Mouse (Mus musculus): ENCODE results near the gene Sox21.

Gene Sox21

DNA sequence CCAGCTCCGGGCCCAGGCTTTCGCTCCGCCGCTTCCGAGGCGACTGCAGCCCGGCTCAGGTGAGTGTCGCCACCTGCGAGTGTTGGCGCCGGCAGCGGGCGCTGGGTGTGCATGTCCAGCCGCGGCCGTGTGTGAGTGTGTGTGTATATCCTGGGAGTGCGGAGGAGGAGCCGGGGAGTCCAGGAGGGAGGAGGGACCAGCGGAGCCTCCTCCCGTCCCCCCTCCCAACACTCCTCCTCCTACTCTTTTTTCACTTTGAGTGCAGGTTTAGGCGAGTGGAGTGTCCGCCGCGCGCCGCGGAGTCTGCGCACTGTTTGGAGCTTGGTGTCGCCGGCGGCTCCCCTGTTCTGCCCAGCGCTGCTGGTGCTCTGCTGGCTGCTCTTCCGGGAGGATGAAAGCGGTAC is at the start of gene Sox21:
Gene Sox21, minus strand, starts transcription at position 145 of the 404 bp plus-strand sequence.
- peak; percentile 84 for ATAC-seq (ENCODE audit: low TSS enrichment)

DNA sequence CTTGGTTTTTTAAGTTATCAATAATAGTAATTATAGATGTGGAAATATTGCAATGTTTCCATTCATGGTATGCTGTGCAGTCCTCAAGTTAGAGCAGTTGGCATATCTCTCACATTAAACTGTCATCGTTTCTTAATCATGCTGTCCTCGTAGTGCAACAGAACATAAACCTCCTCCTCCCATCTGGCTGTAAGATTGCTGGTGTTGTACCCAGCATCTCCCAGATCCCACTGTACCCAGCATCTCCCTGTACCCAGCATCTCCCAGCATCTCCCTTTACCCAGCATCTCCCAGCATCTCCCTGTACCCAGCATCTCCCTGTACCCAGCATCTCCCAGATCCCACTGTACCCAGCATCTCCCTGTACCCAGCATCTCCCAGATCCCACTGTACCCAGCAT is 49.3 kb upstream of the Sox21 start:
- ATAC-seq (ENCODE audit: low TSS enrichment), result no peak

DNA sequence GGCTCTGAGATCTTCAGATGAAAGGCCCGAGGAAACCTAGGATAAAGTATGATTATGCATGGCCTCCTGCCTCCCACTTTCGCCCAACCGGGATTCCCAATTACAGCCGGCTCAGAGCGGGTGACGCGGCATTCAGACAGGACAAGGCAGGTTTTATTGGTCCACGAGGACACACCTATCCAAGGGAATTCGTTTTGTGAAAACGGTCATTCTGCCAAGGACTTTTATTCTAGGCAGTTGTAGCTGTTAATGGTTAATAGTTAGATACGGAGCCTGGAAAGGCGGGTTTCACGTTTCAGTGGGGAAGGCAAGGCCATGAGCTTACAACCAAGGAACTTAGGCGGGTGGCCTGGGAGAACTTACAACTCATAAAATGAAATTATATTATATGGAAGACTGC is 46.1 kb upstream of the Sox21 start:
- no peak for ATAC-seq (ENCODE audit: low TSS enrichment)

- no peak for ATAC-seq (ENCODE audit: low TSS enrichment)
These were observed 45.4 kb upstream of the Sox21 start for GRCm38 (mm10) chr14:118282272-118282671.

DNA sequence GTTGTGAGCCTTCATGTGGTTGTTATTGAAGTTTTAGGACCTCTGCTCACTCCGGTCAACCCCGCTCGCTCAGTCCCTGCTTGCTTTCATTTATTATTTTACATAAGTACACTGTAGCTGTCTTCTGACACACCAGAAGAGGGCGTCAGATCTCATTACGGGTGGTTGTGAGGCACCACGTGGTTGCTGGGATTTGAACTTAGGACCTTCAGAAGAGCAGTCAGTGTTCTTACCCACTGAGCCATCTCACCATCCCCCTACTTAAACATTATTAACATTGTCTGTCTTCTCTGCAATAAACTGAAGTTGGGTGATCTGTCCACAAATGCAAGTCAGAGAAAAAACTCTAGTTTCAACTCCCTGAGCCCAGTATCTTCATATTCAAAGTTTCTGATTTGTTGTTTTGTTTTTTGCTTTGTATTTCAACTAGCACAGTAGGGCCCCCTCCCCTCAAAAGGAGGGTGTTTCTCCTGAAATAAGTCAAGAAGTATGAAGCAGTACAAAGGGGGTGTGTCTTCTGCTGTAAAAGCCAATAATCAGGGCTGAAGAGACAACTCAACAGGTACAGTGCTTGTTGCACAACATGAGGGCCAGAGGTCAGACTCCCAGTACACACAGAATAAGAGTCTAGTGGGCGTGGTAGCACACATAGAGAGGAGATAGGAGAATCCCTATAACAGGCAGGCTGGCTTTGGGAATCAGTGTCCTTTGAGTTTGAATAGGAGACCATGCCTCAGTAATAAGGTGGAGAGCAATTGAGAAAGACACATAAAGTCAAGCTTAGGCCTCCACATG is 41.1 kb upstream of the Sox21 start:
- ATAC-seq (ENCODE audit: low TSS enrichment), result no peak

GRCm38 (mm10) chr14:118272594-118273555 is 36.0 kb upstream of the Sox21 start:
- no peak for ATAC-seq (ENCODE audit: low TSS enrichment)

GRCm38 (mm10) chr14:118268849-118269248 is 32.0 kb upstream of the Sox21 start:
- no peak for ATAC-seq (ENCODE audit: low TSS enrichment)

DNA sequence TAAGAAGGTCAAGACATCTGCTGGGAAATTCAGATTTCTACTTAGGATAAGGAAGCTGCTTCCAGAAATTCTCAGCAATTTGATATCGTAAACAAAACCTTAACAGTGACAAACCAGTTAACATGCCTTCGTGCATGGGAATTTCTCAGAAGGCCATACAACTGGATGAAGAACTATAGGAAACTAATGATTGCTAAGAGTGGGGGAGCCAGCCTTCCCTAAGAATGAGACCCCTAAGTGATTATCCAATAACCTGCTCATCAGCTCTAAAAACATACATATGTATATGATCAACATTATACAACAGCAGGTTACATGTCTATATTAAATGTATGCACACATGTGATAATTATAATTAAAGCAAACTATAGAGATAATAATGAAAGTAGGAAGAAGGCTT is 29.8 kb upstream of the Sox21 start, which contains the start of gene Gm9376:
Gene Gm9376, plus strand, starts transcription at position 301 of the 400 bp plus-strand sequence.
- ATAC-seq (ENCODE audit: low TSS enrichment), result no peak

- ATAC-seq (ENCODE audit: low TSS enrichment), result no peak
These were observed 16.6 kb upstream of the Sox21 start for GRCm38 (mm10) chr14:118253381-118253780.

DNA sequence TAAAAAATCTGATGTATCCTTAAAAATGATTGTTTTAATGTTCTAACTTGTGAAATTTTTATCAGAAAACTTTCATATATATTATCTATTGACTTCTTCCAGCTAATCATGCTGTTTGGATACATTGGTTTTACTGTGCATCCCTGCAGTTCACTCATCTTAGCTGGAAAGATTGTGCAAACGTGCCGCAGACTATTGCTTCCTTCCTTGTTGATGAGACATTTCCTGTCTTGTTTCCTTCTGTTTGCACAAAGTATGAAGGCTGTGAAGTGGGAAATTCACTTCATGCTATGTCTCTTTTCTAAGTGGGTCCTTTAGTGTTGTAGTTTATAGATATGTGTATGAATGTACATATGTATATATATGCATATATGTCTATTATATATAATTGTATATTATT is 4.6 kb upstream of the Sox21 start:
- ATAC-seq (ENCODE audit: low TSS enrichment), result no peak

DNA sequence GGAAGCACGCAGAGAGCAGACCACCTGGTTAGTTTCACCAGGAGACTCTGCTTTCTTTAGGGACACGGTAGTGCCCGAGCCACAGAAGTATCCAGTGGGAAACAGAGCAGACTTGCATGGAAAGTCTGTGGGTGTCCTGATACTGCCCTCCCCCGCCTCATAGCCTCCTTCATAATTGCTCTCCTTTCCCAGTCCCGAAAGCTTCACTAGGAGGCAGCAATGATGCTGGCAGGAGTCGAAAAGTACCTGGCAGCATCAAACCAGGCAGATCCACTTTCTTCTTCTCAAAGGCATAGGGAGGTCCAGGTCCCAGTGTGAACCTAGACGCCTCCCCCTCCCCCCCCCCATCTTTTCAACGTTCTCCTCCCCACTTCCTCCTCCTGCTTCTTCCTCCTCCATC is 2.5 kb upstream of the Sox21 start:
- no peak for ATAC-seq (ENCODE audit: low TSS enrichment)

DNA sequence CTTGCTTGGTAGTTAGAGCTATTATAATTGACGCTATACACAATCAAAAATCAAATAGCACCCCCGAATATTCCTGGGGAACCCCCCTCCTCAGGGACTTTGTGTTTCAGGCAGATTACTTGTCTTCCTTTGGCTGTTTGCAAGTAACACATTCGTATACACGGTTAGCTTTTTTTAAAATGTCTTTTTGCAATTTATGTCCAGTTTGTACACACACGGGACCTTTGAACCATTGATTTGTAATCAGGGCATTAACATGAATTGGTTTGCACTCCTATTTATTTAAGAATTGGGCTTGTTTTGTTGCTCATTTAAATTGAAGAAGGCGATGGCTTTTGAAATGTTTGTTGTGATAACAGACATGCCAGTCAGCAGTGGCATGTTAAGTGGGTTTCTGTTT is 956 bp upstream of the Sox21 start:
- no peak for ATAC-seq (ENCODE audit: low TSS enrichment)

DNA sequence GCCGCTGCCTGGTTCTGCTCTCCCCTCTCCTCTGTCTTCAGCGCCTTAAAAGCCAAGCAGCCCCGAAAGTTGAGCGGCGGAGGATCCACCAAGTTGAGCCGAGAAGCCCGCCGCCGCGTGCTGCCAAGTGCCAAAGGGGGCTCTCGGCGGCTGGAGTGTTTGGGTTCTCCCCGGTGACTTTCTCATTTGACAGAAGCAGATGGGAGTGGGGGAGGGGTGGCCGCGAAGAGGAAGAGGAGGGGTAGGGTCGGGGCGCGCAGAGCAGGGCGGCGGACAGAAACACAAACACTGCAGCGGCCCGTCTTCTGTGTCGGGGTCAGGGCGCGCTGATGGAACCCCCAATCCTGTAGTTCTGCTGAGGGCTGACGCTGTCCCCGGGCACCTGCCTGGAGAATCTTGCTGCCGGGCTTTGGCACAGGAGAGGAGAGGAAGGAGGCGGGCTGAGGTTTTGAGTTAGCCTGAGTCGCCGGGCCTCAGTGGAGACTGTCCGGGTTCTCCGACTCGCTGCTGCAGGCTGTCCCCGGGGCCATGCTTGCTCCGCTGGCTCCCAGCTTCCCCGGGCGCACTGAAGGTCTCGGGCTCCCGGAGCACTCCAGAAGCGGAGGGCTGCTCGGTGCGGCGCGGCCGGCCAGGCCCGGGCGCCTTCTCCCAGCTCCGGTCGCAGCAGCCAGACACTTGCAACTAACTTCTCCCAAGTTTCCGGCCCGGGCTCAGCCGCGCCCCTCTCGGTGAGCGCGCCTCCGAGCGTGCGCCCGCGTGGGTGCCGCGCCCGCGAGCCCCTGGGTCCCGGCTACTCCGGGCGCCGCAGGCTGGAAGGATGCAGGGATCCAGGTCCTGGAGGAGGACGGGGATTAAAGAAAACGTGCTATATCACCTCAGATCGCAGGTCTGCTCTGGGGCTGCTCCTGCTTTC is 601 bp downstream of the Sox21 start:
- ATAC-seq (ENCODE audit: low TSS enrichment), result peak; percentile 38; the same call in 1 of the 2 replicates

DNA sequence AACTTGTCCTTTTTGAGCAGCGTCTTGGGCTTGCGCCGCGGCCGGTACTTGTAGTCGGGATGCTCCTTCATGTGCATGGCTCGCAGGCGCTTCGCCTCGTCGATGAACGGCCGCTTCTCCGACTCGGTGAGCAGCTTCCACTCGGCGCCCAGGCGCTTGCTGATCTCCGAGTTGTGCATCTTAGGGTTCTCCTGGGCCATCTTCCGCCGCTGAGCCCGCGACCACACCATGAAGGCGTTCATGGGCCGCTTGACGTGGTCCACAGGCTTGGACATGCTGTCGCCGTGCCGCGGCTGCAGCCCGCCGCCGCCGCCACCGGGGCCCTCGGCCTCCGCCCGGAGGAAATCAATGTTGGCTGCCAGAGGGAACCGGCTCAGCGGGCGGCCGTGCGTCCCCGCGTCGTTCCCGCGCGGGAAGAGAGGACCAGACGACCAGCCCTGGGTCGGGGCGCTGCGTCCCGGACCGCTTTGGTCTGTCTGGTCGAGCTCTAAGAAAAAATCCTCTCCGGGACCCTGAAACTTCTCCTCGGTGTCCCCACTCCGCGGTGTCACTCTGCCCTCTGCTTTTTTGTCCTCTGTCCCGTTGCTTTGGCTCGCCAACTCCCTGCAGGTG is 1.4 kb downstream of the Sox21 start:
- no peak for ATAC-seq (ENCODE audit: low TSS enrichment)

DNA sequence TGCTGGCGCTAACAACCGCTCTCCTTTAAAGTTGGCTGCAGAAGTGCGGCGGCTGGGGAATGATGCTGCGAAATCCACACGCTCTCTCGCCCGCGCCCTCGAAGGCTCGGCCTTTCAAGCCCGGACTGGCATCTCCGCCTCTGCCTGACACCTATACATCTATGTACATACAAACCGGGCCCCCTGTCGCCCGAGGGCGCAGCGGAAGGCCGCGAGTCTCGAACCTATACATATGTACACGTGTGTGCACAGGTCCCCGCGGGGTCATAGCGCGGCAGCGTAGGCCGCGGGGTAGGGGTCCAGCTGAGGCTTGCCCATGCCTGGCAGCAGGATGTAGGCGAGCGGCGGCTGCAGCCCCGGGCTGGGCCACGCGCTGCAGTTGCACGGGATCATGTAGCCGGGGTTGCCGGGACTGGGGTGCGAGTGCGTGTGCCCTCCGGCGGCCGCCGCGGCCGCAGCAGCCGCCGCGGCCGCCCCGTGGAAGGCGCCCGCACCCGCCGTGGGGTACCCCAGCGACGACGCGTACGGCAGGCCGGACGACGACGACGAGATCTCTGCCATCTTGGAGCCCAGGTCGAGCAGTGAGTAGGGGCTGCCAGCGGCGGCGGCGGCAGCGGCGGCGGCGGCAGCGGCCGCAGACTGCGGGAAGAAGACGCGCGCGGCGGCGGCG is 2.2 kb downstream of the Sox21 start:
- ATAC-seq (ENCODE audit: low TSS enrichment), result no peak

DNA sequence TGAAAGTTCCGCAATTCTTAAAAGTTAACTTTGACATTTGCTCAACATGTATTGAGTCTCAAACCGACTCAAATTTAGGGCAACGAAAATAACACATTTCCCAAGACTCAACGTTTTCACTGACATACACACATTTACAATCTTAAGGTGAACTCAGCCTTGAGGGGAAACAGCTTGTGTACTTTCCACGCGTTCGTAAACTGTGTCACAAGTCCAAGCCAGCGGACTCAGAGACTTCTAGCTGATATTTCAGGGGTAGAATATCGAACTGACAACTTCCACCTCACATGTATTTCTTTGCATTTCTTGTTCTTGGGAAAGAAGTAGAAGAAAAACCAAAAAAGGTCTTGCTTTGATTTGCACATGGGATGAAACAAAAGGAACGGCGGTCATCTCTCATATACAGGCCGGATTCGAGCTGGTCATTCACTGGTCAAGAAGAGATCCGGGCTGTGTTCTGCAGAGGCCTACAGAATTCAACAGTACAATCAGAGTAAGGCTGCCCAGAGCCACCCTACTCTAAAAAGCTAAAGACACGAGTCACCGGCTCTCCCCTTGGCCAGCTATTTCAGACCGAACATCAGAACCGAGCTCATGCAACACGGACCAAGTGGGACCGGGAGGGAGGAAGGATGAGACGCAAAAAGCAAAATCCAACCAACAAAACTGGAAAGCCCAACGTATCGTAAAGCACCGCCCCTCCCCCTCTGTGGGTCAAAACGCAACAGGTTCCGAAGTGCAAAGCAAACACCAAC is 2.9 kb downstream of the Sox21 start:
- ATAC-seq (ENCODE audit: low TSS enrichment), result no peak

DNA sequence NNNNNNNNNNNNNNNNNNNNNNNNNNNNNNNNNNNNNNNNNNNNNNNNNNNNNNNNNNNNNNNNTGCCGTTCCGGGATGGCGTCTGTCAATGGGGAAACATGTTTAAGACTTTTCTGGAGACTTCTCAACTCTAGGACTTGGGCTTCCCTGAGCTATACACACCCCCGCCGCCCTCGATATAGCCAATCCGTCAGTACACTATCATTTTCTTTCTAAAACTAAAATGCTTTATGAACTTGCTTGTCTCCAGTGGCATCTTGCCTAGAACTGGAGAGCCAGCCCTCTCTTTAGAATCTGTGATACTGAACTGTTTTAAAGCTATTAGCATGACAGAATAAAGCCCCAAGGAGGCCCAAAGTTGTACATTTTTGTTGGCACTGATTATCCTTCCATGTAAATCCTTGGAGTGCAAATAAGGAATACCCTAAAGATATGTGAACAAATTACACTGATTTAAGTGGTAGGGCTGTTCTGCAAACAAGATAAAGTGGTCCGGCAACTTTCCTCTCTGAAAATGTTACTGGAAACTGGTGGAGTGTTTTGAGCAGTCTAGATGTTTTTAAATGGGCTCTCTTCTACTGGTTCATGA is 4.4 kb downstream of the Sox21 start:
- ATAC-seq (ENCODE audit: low TSS enrichment), result no peak

DNA sequence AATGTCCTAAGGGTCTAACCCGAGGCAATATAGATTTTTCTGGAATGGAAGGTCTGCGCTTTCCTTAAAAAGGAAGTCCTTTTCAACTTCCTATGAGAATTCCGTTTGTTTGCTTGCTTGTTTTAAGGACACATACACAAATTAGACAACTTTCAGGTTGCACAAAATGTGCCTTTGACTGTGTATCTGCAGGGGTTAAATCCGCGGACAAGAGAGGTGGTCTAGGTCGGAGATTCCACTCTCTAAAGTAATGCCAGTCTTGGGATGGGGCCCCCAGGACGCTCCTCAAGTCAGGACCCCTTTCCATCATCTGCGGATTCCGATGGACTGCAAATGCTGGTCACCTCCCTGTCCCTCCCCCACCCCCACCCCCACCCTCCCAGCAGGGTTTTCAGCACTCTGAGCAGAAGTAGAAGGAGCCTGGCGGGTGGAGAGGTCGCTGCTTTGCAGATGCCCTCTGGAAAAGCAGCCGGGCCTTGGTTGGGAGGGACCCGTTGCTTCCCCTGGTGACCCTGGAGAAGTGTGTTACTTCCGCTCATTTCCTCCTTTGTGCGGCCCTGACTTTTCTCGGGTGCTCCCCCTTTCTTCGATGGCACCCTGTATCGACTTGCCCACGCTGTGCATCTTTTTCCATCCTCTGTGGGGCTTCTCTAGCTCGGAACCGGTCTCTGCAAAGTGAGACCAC is 10.2 kb downstream of the Sox21 start:
- no peak for ATAC-seq (ENCODE audit: low TSS enrichment)

DNA sequence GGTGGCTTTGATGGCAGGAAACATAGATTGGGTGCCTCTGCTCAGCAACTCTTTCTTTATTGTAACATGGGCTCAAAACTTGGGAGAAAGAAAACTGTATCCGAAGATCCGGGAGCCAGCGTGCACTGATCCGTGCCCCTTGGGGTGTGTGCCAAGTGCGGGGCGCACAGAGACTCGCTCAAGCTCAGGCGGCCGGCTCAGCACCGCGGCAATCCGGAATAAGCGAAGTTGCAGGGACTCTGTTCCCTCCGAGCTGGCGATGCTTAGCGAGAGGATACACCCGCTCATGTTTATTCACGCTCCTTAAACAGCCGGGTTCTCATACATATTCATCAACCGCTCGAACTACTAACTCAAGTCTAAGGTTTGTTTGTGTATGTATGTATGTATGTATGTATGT is 10.9 kb downstream of the Sox21 start:
- ATAC-seq (ENCODE audit: low TSS enrichment), result peak; percentile 66; the same call in 1 of the 2 replicates

Data from frontal cortex, adult (tissue).